Mouse (Mus musculus) small intestine, adult 2 months (tissue): ENCODE data around the gene Ccdc34. TPM values are rescaled to one million over a fixed set of nuclear protein-coding genes. Genes with fewer than 3 reads are reported as not detected.

Experiments
- H3K27ac ChIP-seq: fragments of 200-500 bp; 2 replicates; pipeline ENCODE4 v1.5.1; 2012; ENCODE audit warnings: low read depth, low read length, control low read depth, inconsistent platforms; ENCODE audit not compliant: insufficient read depth
- H3K27me3 ChIP-seq: fragments of 200-500 bp; 2 replicates; pipeline ENCODE4 v1.6.1; 2012; ENCODE audit warnings: mild to moderate bottlenecking, moderate library complexity, low read length, inconsistent platforms; ENCODE audit not compliant: control insufficient read depth, insufficient read depth
- H3K36me3 ChIP-seq: fragments of 200-500 bp; 2 replicates; pipeline ENCODE4 v1.6.1; 2012; ENCODE audit warnings: mild to moderate bottlenecking, low read length, control low read depth, inconsistent platforms; ENCODE audit not compliant: control insufficient read depth, insufficient read depth
- H3K4me1 ChIP-seq: fragments of 200-500 bp; 2 replicates; pipeline ENCODE4 v1.6.1; 2012; ENCODE audit warnings: low read length, inconsistent platforms, mixed read lengths; ENCODE audit not compliant: control insufficient read depth, insufficient read depth, insufficient read length
- H3K4me3 ChIP-seq: fragments of 200-500 bp; 2 replicates; pipeline ENCODE4 v1.5.1; 2012; ENCODE audit warnings: low read depth, mild to moderate bottlenecking, control low read depth, inconsistent platforms, low read length, moderate library complexity
- CTCF ChIP-seq: fragments of 200-500 bp; IDR thresholded peaks from 2 replicates; pipeline ENCODE4 v1.5.1; 2012; ENCODE audit warnings: low read depth, mild to moderate bottlenecking, control low read depth, inconsistent platforms, low read length, moderate library complexity, mixed read lengths; ENCODE audit not compliant: insufficient replicate concordance, insufficient read length; ENCODE audit errors: extremely low read depth
- POLR2A ChIP-seq: fragments of 200-500 bp; IDR thresholded peaks from 2 replicates; pipeline ENCODE4 v1.6.1; 2012; ENCODE audit warnings: low read depth, mild to moderate bottlenecking, control low read depth, inconsistent platforms, low read length, moderate library complexity
- WGBS: fragments of 180-500 bp; shearing (Covaris S2); methylation state at CpG from one replicate; pipeline ENCODE4 v1.1.7; 2018; 5-methylcytosine and 5-hydroxymethylcytosine counted together
- polyA plus RNA-seq: library from polyadenylated mRNA; depleted of rRNA; stranded (reverse); fragments of >200 nt; gene quantifications from 2 replicates; pipeline ENCODE4 v1.2.3, GENCODE M21; 2012; rRNA removed

Ccdc34 gene
- polyA plus RNA-seq, 1 experiment, result 10.2 TPM

- no peaks in the 10 kb centered on the region for H3K27me3 ChIP-seq
- 61% methylated on average over 3 of the region's 3 CpGs for WGBS
- H3K4me1 ChIP-seq, result peaks cover 2% of the 10 kb centered on the region; the same call in 1 of the 2 replicates
- no peak for TF ChIP-seq CTCF
- no peak for TF ChIP-seq POLR2A
- H3K36me3 ChIP-seq, result no peaks in the 10 kb centered on the region
- no peak overlapping the region for H3K4me3 ChIP-seq
- H3K27ac ChIP-seq, result no peak overlapping the region
Observed at GRCm38 (mm10) chr2:110215685-110216058, 198.1 kb downstream of the Ccdc34 start.

- Histone ChIP-seq H3K36me3 (no peaks in the 10 kb centered on the region), H3K27me3 (no peaks in the 10 kb centered on the region), H3K27ac (no peak overlapping the region), H3K4me3 (no peak overlapping the region), H3K4me1 (no peaks in the 10 kb centered on the region)
- 42% methylated on average over 1 of the region's 1 CpGs for WGBS
- TF ChIP-seq CTCF (no peak), POLR2A (no peak)
Observed at GRCm38 (mm10) chr2:110220492-110220891, 202.9 kb downstream of the Ccdc34 start.

DNA sequence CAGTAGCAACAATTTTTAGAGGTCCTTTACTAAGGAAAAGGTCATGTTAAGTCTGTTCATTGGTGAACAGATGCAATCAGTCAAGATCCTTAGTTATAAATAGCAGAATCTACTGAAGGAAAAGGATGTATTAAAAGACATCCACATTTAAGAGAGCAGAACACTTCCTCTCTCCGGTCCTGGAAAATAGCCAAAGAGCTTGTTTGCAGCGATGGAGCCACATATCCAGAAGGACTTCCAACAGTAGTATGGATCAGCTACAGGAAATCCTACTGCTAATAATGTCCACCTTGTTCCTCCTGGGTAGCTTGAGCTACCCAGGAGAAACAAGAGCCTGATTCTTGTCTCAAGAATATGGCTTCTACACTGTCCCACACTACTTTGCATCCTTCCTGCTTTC is 205.2 kb downstream of the Ccdc34 start:
- no peaks in the 10 kb centered on the region for H3K4me1 ChIP-seq
- H3K36me3 ChIP-seq, result no peaks in the 10 kb centered on the region
- no peak overlapping the region for H3K27ac ChIP-seq
- TF ChIP-seq POLR2A (no peak), CTCF (no peak)
- no peaks in the 10 kb centered on the region for H3K27me3 ChIP-seq
- no peak overlapping the region for H3K4me3 ChIP-seq
- WGBS, result 59% methylated on average over 2 of the region's 2 CpGs

Other genes with a start within 250 kb of the Ccdc34 start
- 2.0 and 3.8 TPM in 2 replicates for gene Lin7c, start 127.0 kb upstream of the Ccdc34 start, polyA plus RNA-seq
- gene Lgr4, start 100.2 kb upstream of the Ccdc34 start, polyA plus RNA-seq, result 12.0 and 51.4 TPM in 2 replicates